Mouse (Mus musculus): ENCODE measurements around the gene Nup43. TPM values are rescaled to one million over a fixed set of nuclear protein-coding genes. Genes with fewer than 3 reads are reported as not detected.

Gene Nup43
- polyA plus RNA-seq, 1 experiment from 2014 or later: 31.1 TPM

DNA sequence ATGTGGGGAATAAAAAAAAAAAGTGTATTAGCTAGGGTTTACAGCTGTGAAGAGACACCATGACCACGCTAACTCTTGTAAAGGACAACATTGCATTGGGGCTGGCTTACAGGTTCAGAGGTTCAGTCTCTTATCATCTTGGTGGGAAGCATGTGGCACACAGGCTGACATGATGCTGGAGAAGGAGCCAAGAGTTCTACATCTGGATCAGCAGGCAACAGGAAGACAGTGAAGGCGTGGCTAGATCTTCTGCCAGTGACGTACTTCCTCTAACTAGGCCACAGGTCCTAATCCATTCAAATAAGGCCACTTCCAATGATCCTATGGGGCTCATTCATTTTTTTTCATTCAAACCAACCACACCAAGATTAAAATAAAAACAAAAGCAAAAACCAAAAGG is 32.8 kb downstream of the Nup43 start:
- no peaks in the 10 kb centered on the region for H3K9me3 ChIP-seq
- H3K9ac ChIP-seq: no peak overlapping the region
- no peaks in the 10 kb centered on the region for H3K4me1 ChIP-seq (replicated peaks)
- H3K36me3 ChIP-seq: peaks cover 68% of the 10 kb centered on the region
- WGBS: 88% methylated on average over 3 of the region's 3 CpGs
- no peaks in the 10 kb centered on the region for H3K27me3 ChIP-seq
- ATAC-seq (ENCODE audit: low FRiP score, low read depth): no peak
- no peak overlapping the region for H3K4me2 ChIP-seq
- no peak overlapping the region for H3K27ac ChIP-seq (replicated peaks)
- no peak overlapping the region for H3K4me3 ChIP-seq

DNA sequence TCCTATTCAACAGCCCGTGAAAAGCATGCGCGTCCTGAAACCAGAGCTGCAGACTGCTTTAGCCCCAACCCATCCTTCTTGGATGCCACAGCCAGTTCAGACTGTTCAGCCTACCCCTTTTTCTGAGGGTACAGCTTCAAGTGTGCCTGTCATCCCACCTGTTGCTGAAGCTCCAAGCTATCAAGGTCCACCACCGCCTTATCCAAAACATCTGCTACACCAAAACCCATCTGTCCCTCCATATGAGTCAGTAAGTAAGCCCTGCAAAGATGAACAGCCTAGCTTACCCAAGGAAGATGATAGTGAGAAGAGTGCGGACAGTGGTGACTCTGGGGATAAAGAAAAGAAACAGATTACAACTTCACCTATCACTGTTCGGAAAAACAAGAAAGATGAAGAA is 35.3 kb downstream of the Nup43 start:
- Histone ChIP-seq H3K27ac (replicated peaks) (no peak overlapping the region), H3K4me2 (no peak overlapping the region), H3K4me1 (replicated peaks) (no peaks in the 10 kb centered on the region), H3K36me3 (peaks cover 65% of the 10 kb centered on the region), H3K9me3 (no peaks in the 10 kb centered on the region), H3K9ac (no peak overlapping the region), H3K27me3 (no peaks in the 10 kb centered on the region), H3K4me3 (no peak overlapping the region)
- ATAC-seq (ENCODE audit: low FRiP score, low read depth): no peak
- WGBS: 95% methylated on average over 6 of the region's 6 CpGs

GRCm38 (mm10) chr10:7710121-7710520 is 42.8 kb downstream of the Nup43 start:
- no peak overlapping the region for H3K9ac ChIP-seq
- H3K27me3 ChIP-seq: no peaks in the 10 kb centered on the region
- H3K36me3 ChIP-seq: peaks cover 52% of the 10 kb centered on the region
- H3K27ac ChIP-seq (replicated peaks): no peak overlapping the region
- no peaks in the 10 kb centered on the region for H3K9me3 ChIP-seq
- ATAC-seq (ENCODE audit: low FRiP score, low read depth): no peak
- no peaks in the 10 kb centered on the region for H3K4me1 ChIP-seq (replicated peaks)
- 92% methylated on average over 5 of the region's 5 CpGs for WGBS
- H3K4me3 ChIP-seq: no peak overlapping the region
- H3K4me2 ChIP-seq: no peak overlapping the region

- H3K9ac ChIP-seq: no peak overlapping the region
- WGBS: 95% methylated on average over 13 of the region's 13 CpGs
- no peaks in the 10 kb centered on the region for H3K4me1 ChIP-seq (replicated peaks)
- no peak overlapping the region for H3K4me3 ChIP-seq
- ATAC-seq (ENCODE audit: low FRiP score, low read depth): no peak
- H3K27me3 ChIP-seq: no peaks in the 10 kb centered on the region
- H3K4me2 ChIP-seq: no peak overlapping the region
- H3K27ac ChIP-seq (replicated peaks): no peak overlapping the region
- peaks cover 47% of the 10 kb centered on the region for H3K36me3 ChIP-seq
- no peaks in the 10 kb centered on the region for H3K9me3 ChIP-seq
Measured at GRCm38 (mm10) chr10:7712506-7712905, 45.2 kb downstream of the Nup43 start.

GRCm38 (mm10) chr10:7715056-7715455 is 47.8 kb downstream of the Nup43 start:
- WGBS: 75% methylated on average over 7 of the region's 7 CpGs

DNA sequence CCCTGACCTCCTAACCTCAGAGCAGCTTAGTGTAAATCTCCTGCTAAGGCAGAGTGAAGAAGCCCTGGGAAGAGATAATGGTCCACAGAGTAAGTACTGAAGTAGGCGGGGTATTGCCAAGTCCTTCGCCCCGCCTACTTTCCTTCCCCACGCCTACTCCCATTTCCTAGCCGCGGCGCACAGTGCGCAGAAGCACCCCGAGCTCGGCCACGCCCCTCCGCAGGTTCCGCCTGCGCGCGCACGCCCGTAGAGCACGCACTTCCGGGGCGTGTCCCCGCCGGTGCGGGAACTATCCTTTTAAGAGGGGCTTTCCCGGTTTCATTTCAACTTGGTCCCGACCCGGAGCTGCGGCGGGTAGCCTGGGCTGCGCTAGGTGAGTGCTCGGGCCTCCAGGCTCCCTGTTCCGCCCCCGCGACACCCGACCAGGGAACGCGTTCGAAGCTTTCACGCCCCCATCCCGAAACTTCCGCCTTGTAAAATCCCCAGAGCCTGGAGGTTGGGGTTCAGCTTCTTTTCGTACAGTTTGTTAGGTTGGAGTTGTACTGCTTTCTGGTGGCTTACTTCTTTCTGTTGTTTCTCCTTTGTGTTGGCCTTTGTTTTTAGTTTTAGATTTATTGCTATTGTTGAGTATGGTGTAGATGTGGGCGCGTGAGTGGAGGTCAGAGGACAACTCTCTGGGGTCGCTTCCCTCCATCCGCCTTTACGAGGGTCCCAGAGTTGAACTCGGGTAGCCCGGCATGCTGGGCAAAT is 58.6 kb downstream of the Nup43 start, which contains the start of gene Katna1:
Gene Katna1 (plus strand): TSS at position 250 of the 750 bp plus-strand sequence.
- Histone ChIP-seq H3K4me1 (replicated peaks) (peaks cover 18% of the 10 kb centered on the region), H3K4me3 (peak within 1 kb of the TSS; percentile 77), H3K4me2 (peak within 1 kb of the TSS; percentile 91), H3K27ac (replicated peaks) (peak within 1 kb of the TSS; percentile 85), H3K27me3 (no peaks in the 10 kb centered on the region), H3K9ac (peak within 1 kb of the TSS; percentile 77), H3K36me3 (no peaks in the 10 kb centered on the region), H3K9me3 (no peaks in the 10 kb centered on the region)
- under 1% methylated on average over 49 of the region's 49 CpGs for WGBS
- peak; percentile 99 for ATAC-seq (ENCODE audit: low FRiP score, low read depth)

More at GRCm38 (mm10) chr10:7715056-7715455, 47.8 kb downstream of the Nup43 start:
- no peak for ATAC-seq (ENCODE audit: low FRiP score, low read depth)
- Histone ChIP-seq H3K9ac (no peak overlapping the region), H3K36me3 (peaks cover 35% of the 10 kb centered on the region), H3K4me1 (replicated peaks) (no peaks in the 10 kb centered on the region), H3K27ac (replicated peaks) (no peak overlapping the region), H3K4me3 (no peak overlapping the region), H3K9me3 (no peaks in the 10 kb centered on the region), H3K4me2 (no peak overlapping the region), H3K27me3 (no peaks in the 10 kb centered on the region)

DNA sequence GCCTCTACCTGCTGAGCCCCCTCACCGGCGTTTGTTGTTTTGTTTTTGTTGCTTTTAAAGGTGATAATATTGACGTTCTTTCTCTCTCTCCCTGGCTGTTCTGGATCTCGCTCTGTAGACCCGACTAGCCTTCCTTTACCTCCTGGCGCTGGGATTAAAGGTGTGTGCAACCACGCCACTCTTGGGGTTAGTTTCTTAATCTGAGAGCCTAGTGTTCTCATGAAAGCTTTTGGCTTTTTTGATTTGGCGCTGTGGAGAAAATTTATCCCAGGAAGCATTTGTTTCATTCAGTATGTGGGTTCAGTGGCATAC is 59.2 kb downstream of the Nup43 start:
- peak overlapping the region; percentile 85 for H3K27ac ChIP-seq (replicated peaks)
- no peaks in the 10 kb centered on the region for H3K27me3 ChIP-seq
- H3K9me3 ChIP-seq: no peaks in the 10 kb centered on the region
- peak overlapping the region; percentile 77 for H3K9ac ChIP-seq
- H3K36me3 ChIP-seq: no peaks in the 10 kb centered on the region
- no peak for ATAC-seq (ENCODE audit: low FRiP score, low read depth)
- H3K4me1 ChIP-seq (replicated peaks): peaks cover 18% of the 10 kb centered on the region
- 0% methylated on average over 8 of the region's 8 CpGs for WGBS
- H3K4me2 ChIP-seq: peak overlapping the region; percentile 91
- peak overlapping the region; percentile 77 for H3K4me3 ChIP-seq

- Histone ChIP-seq H3K4me1 (replicated peaks) (peaks cover 21% of the 10 kb centered on the region), H3K9me3 (no peaks in the 10 kb centered on the region), H3K27me3 (no peaks in the 10 kb centered on the region), H3K9ac (0 out of 2 replicates have a peak overlapping the region, but pooled peaks have one; percentile 13), H3K4me2 (peak overlapping the region; percentile 91), H3K4me3 (peak overlapping the region; percentile 77; the same call in 1 of the 2 replicates), H3K27ac (replicated peaks) (no peak overlapping the region), H3K36me3 (no peaks in the 10 kb centered on the region)
- 31% methylated on average over 3 of the region's 3 CpGs for WGBS
- no peak for ATAC-seq (ENCODE audit: low FRiP score, low read depth)
Measured at GRCm38 (mm10) chr10:7727011-7727410, 59.7 kb downstream of the Nup43 start.

Other genes with a start within 250 kb of the Nup43 start
- gene Ulbp1, start 193.9 kb upstream of the Nup43 start, polyA plus RNA-seq (2015; fragmentation: Nextera tagmentation; extraction: Ambion mirVana): 0.41 and 0.49 TPM in 2 replicates
- 42.9 and 48.5 TPM in 2 replicates for gene Lrp11, start 77.7 kb upstream of the Nup43 start, polyA plus RNA-seq (2015; fragmentation: Nextera tagmentation; extraction: Ambion mirVana)
- gene Pcmt1, start 13.6 kb downstream of the Nup43 start, polyA plus RNA-seq (2015; fragmentation: Nextera tagmentation; extraction: Ambion mirVana): 172 and 174 TPM in 2 replicates
- gene Lats1, start 13.7 kb downstream of the Nup43 start, polyA plus RNA-seq (2015; fragmentation: Nextera tagmentation; extraction: Ambion mirVana): 8.9 and 9.5 TPM in 2 replicates
- gene Katna1, start 58.5 kb downstream of the Nup43 start, polyA plus RNA-seq (2015; fragmentation: Nextera tagmentation; extraction: Ambion mirVana): 27.6 and 30.7 TPM in 2 replicates
- 49.3 and 51.2 TPM in 2 replicates for gene Ginm1, start 125.3 kb downstream of the Nup43 start, polyA plus RNA-seq (2015; fragmentation: Nextera tagmentation; extraction: Ambion mirVana)
- gene Ppil4, start 125.4 kb downstream of the Nup43 start, polyA plus RNA-seq (2015; fragmentation: Nextera tagmentation; extraction: Ambion mirVana): 44.6 and 45.4 TPM in 2 replicates
- gene Zc3h12d, start 165.0 kb downstream of the Nup43 start, polyA plus RNA-seq (2015; fragmentation: Nextera tagmentation; extraction: Ambion mirVana): 0.21 and 0.22 TPM in 2 replicates

Measured in hindbrain, embryonic 15.5 days (tissue).